Mouse (Mus musculus) lung, postnatal 10 days (tissue): ENCODE measurements around the gene Efna5.
A peak's percentile ranks its signal among the peaks of the same experiment; 100 is the strongest.

Experiments
- DNase-seq: peaks from one replicate; pipeline ENCODE4 v3.0.0; 2021

Efna5 gene

DNA sequence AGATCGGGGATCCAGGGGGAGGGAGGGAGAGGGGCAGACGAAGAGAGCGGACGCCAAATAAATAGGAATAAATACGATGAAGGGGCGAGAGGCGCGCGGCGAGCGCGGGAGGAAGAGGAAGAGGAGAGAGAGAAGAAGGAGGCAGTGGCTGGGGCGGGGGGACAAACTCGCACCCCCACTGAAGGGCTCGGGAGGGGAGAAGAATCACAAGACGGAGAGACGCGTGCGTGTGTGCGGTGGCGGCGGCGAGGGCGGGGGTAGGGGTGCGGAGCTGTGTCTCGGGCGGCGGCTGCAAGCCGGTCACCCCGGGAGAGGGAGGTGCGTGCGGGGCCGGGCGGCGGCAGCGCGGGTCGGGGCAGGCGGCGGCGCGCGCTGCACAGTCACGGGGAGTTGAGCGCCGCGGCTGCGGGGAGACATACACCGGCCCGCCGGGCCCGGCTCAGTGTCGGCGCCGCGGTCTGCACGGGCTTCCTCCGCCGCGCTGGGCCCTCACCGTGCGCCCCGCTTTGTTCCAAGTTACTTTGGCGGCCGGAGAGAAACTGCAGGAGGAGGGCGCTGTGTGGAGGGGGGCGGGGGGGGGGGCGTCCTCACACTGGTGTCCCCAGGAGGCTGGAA lies at the start of gene Efna5:
Gene Efna5, minus strand, starts transcription at position 142 of the 615 bp plus-strand sequence.
- peak; percentile 31 for DNase-seq

DNA sequence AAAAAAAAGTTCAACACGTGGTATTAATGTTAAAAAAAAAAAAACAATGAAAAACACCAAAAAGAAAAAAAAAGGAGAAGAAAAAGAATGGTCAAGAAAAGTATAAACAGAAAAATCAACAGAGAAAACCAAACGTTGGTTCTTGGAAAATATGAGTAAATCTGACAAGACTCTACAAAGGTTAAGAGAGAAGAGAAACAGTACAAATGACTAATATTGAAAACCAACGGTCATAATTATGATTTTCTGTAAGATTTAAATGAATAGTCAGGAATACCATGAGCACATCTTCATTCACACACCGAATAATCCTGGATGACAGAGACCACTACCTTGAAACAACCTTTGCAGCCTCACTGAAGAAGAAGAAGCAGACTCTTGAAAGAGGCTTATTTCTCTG lies 34.2 kb upstream of the Efna5 start:
- no peak for DNase-seq

DNA sequence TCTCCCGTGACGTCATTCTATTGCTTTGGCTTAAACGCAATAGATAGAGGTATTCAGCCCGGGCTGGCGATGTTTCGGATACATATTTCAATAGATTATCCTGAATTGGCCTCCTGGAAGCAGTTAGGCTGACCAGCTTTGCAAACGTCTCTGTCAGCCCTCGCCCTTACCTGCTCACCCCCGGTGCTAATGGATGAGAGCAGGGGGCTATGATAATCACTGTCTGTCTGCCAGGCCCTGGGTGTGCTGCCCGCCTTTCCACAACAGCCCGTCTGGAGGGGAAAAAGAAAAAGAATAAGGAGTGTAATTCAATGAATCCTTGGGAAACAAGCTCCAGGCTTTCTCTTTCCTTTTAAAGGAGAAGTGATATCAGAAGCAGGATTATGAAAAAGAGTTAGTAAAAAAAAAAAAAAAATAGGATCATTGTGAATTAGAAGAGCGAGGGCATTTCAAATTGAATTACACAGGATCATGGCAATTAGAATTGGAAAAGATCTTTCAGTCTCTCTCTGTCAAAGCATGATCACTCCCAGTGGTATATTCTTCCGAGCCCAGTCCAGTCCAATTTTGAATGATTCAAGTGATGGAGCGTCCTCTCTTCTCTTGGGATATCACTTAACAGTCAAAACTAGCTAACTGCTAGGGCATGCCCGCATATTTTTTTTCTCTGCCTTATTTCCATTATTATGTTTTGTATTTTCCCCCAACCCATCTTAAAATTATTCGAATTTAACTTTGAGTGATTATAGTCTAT lies 24.8 kb upstream of the Efna5 start:
- no peak for DNase-seq

DNA sequence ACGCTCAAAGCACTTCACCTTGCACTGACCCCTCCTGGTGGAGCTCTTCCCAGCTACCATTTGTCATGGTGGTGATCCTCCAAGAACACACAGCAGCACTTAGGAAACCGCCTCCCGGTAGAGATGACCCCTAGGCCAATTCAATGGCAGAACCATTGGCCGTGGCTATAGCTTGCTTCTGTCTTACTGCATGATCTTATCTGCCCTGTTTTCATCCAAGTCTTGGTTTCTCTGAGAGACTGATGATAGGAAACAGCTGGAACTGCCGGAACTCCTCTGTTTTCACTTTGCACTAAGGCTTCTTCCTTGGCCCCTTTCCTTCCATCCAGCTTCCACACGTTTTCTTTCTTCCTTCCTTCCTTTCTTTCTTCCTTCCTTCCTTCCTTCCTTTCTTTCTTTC lies 17.9 kb upstream of the Efna5 start:
- DNase-seq, result no peak

DNA sequence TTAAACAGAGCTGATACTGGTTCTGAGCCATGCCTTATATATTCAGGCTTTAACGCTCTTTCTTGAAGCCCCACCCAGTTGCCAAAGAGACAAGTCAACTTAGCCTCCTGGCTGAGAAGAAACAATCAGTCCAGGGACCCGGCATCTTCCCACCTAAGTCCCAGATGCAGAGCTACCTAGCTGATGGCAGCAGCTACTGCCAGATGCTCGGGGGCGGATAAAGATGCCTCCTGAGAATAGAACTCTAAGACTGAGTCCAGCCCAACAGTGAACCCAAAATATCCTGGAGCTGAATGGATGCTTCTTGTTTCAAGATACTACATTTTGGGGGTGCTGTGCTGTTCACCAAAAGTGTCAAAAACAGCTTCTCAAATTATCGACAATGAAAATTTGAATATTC lies 8.9 kb upstream of the Efna5 start:
- DNase-seq, result no peak

DNA sequence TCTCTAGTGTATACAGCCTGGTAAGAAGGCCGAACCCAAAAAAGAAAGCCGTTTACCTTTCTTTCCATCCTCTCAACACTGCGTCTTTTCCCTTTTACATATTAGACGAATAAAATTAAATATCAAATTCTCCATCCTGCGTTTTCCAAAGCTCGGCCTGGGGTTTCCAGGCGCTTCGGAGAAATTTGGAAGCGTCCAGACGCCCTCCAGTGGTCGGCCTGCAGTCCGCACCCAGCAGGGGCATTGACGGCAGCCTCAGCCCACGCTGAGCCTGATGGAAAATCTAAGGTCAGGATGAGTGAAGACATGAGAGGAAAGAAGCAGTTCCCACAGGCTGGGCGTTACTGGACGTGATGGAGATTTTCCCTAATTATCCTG lies 3.0 kb upstream of the Efna5 start:
- peak; percentile 85 for DNase-seq

DNA sequence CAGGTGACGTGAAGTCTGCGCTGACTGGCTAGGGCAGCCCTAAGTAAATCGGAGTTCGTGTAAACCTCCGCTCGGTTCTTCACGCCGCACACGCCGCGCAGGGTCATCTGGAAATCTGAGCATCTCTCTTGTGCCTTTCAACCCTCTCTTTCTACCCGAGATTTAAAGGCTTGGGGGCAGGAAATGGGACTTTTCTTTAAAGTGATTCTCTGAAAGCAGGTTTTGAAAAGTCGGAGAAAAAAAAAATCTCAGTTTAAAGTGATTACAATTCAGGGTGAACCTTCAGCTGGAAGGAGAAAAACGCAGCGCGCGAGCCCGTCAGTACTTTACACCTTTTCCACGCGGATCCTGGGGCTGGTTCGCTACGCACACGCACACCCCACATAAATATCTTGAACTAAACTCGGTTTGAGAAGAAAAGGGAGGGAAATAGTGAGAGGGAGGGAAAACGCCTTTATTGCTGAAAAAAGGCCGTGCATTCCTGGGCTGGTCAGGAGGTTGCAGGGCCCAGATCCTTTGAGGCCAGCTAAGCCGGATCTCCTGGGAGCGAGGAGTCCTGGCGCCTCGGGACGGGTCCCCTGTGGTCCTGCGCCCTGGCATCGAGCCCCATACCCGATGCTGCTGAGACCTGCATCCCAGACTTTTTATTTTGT lies 2.5 kb upstream of the Efna5 start:
- DNase-seq, result no peak

DNA sequence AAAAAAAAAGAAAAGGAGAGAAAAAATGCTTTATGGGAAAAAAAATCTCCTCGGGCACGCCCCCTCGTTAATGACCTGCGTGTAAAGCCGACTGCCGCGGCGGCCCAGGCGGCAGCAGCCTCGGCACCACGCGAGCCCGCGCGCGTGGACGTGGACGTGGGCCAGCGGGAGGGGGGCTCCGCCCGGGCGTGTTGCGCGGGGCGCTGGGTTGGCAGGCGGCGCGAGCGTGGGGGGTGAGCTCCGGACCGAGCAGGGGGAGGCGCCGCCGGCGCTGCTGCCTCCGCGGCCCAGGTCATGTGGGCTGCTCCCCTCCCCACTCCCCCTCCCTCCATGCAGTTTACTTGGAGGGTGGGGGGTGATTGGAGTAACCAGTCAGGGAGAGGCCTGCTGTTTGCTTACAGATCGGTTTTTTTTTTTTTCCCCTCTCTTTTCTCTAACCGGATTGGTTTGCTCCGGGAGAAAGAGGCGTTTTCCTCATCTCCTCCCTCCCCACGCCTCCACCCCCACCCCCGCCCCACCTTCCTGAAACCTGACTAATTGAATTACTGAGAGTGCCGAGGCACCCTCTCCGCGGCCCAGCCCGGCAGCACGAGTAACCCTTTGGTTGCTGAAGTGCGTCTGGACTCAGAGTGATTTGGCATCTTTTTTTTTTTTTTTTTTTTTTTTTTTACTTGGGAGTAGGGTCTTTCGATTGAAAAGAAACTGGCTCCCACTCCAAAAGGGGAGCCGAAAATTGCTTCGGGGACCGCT lies 1.8 kb upstream of the Efna5 start:
- DNase-seq, result peak; percentile 79

DNA sequence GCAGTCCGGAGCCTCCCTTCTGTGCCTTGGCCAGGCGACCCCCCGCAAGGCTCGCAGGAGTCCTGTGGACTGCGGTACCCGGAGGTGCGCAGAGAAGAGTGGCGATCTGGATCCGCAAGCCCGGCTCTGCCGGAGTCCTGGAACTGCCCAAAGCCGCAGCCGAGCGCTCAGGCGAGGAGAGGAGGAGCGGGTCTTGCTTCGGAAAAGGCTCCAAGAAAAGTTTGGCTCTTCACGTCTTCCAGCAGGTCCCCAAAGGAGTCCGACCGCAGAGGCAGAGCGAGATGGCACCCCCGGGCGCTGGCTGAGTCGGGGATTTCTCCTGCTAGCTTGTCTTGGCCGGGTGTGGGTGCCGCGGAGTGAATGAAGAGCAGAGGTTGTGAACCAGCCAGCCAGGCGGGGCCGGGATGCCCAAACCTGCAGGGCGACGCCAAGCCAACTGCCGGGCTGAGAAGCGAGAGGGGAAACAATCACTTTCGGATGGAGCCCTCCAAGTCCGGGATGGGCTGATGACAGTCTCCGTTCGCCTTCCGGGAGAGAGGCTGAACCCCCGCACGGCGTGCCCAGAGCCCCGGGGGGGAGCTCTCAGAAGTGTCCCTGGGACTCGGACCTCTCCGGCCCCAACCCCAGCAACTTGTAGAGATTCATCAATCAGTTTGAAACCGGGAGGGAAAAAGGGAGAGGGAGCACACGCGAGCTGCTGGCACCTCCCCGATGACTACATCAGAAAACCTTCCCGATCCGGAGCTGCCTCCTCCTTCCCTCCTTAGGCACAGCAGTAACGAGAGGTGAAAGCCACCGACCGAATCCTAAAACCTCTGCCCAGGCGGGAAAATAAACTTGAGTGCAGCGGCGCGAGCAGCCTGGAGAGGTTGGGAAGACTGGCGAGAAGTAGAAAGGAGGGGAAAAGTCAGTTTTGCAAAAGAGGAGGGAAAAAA lies 941 bp upstream of the Efna5 start:
- DNase-seq, result peak; percentile 35

DNA sequence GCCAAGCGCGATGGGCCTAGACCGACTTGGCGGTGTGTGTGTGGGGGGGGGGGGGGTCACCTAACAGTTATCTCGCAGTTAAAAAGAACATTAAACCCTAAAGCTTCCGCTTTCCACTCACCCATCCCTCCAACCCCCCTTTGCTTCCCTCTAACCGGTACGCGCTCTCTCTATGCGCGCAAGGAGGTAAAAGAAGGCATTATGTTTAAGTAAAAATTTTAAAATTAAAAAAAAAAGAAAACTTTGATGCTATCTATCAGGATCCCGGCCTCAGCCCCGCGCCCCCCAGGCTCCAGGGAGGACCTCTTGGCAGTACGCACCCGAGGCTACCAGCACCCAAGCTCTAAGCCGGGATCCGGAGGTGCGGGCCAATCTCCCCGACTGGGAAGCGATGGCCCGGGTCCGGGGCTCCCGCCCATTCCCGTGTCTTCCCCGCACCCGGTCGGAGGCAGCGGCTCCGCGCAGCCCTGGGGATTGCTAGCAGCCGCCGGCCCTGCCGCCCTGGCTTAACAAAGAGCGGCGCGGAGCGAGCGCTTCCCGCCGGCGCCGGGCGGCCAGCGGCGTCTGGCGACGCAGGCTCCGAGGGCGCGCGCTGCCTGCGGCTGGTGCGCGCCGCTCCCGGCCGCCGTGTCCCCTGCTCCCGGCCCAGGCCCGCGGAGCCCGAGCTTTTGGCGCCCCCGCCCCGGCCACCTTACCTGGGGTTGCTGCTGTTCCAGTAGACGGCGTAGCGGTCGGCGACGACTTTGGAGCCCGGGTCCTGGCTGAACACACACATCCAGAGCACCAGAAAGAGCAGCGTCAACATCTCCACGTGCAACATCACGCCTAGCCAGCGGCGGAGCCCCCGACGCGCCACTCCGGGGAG lies 574 bp downstream of the Efna5 start:
- peak; percentile 20 for DNase-seq

DNA sequence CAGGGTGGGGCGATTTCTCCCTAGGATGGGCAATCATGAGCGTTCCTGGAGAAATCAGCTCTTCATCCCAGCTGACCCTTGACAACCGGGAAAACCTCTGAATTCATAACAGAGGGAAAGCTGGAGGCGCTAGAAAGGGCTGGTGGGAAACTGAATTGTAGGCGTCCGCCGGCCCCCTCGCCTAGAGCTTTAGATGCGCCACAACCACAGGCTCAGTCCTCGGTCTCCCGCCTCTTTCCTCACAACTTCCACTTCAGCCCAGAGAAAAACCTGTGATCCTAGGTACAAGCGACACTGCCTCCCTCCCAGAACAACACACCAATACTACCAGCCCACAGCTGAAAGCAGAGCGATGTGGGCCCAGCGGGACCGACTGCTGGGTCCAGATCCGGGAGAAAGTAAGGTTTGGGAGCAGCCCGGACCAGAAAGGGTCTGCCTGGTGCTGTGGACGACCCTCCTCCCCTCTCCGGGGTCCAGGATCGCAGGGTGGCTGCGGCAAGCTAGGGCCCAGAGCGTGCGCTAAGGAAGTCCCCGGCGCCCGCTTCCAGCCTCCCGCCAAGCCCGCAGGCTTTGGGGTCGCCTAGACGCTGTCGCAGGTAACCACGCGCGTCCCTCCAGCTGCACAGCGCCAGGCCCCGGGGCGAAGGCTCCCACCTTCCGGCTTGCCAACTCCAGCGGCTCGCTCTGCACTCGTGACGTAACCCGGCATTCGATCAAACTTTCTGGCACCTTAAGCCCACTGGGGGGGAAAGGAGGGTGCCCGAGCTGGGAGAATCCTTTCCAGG lies 1.4 kb downstream of the Efna5 start:
- peak; percentile 18 for DNase-seq

DNA sequence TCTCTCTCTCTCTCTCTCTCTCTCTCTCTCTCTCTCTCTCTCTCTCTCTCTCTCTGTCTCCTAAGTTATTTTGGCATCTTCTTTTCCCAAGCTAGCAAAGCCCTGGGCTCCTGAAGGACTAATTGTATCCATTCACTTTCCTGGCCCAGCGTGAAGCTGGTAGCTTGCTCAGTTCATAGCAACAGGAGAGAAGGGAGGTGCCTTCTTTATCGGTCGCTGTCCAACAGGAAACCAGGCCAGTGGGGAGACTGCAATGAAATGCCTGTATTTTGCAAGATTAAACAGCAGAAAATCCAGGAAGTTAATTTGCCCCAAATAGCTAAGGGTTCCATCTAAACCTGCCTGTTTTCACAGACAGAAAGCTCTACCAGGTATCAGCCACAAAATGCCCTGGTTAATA lies 5.4 kb downstream of the Efna5 start:
- DNase-seq, result no peak

DNA sequence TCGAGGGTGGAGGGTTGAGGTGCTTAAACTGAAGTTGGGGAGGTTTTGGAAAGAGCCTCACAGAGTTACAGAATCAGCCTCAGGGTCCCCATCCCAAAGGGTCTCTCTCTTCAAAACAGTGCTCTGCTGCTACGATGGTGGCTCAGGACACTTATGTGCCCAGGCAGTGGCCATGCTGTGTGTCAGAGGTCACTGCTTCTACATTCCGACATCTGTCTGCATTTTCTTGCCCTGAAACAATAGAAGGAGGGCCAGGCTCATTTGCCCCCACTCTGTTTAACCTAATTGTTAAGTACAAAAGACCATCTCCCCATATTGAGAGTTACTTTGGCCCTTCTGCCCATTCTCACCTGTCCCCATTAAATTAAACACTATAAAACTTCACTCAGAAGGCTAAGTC lies 9.2 kb downstream of the Efna5 start:
- no peak for DNase-seq

DNA sequence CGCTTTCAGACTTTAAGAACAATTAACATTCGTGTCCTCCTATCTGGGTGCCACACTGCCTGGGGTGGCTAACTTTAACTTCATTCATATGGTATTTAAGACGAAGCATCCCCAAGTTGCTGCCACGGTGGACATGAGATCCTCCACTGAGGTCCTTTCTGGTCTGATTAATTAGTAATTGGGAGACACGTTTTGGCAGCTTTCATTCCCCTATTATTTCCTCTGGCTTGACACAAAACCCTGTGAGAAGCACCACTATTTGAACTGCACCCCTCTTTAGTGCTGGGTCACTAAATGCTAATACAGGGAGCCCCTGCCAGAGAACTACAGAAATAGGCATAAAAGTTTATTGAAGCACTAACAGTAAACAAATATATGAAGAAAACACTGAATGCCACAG lies 9.9 kb downstream of the Efna5 start:
- DNase-seq, result no peak

DNA sequence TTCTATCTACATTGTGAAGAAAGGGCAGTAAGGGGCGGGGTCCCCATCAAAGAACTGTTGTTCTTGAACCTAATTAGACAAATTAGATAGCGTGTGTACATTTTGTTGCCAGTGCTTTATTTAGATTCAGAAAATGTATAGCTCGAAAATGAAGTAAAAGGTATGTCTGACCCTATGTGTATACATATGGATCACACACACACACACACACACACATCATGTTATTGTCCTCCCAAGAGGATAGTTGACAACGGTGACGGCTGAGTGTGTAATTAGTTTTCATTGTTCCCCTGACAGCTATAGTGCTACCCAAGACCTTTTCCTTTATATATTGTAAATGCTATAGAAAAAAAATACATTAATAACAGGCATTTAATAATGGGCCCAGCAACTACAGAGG lies 10.7 kb downstream of the Efna5 start:
- no peak for DNase-seq

DNA sequence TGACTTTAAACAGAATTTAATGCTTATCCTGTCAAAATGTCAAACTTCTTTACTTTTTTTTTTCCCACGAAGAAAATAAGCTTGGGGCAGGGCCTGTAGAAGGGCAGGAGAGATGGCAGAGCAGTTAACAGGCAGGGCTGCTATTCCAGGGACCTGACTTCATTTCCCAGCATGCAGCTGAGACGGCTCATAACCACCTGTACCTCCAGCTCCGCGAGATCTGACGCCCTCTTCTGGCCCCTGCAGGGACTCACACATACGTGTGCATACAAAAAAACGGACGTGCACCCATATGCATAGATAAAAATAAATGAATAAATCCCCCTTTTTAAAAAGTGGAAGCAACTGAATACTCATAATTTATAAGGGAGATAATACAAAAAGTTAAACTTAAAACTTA lies 16.2 kb downstream of the Efna5 start:
- DNase-seq, result no peak

DNA sequence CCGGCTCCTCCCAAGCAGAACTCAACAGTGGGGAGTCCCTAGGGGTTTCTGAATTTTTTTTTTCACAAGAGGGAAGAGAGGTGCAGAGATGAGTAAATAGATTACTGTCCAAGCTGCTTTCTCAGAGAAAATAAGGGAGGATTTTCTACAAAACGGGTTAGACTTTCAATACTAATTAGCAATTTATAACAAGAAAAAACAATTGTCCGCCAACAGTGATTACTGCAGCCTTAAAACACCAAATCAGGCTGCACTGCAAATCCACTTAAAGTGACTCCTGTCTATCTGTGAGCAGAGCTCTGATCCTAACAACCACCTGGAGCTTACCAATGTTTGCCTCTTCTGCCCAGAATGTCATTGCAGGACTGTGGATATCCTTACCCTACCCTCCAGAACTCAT lies 18.1 kb downstream of the Efna5 start:
- DNase-seq, result no peak

DNA sequence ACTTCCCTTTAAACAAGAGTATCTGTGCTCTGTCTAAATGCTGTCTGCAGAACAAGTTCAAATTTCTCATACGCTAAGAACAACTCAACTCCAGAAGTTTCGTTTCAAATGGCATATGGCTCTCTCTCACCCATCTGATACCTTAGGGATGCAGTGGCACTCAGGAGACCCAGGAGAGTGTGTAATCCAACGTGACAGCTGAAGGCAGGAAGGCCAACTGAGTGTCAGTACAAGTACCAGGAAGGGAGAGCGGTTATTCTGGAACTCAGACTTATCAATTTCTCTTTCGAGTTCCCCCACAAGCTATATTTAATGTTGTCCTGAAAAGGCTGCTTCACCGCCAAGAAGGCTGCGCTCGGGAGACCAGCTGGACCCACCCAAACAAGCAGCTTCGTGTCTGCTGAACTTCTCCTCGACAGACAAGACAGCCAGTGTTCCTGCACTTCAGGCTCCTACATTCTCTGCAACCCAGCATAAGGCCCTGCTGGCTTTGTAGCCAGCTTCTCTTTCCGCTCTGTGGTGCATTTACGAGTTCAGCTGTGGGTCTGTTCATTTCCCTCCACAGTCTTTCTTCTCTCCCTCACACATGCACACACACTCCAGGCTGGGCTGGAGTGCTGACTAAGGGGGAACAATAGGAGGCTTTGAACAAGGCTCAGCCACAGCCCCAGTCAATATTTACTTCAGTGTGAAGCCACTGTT lies 18.7 kb downstream of the Efna5 start:
- no peak for DNase-seq

DNA sequence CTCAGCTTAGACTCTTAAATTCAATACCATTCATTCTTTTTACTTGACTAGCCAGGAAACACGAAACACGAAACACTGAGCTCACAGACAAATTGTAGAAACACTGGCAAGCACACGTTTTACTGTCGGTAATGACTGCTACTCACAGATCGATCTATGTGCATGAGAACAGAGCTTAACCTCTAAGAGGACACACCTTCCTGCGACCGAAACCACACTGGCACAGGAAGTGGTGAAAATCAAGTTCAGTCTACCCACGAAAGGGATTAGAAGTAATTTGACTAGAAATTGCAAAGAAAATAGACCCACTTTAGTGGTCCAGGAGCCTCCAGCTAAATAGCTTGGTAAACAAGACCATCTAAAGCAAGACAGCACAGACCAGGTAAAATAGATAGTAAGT lies 23.8 kb downstream of the Efna5 start:
- DNase-seq, result no peak

DNA sequence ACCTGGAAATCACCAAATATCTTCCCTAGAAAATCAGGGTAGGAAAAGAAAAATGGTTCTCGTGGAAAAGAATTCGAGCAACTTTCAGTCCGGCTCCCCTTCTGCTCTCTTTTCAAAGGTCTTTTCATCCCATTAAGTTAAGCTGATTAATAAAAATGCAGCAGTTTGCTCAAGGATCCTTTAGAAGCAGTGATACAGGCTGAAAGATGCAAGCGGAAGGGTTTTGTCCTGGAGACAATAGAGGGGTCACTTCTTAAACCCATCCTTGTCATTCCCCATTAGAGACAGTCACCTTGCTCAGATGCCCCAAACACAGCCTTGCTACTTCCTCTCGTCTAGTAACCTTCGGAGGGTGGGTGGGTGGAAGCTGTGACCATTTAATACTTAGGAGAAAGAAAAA lies 27.4 kb downstream of the Efna5 start:
- no peak for DNase-seq
